ENCODE assay signal across 13 mouse cellular contexts in the genomic region with DNA sequence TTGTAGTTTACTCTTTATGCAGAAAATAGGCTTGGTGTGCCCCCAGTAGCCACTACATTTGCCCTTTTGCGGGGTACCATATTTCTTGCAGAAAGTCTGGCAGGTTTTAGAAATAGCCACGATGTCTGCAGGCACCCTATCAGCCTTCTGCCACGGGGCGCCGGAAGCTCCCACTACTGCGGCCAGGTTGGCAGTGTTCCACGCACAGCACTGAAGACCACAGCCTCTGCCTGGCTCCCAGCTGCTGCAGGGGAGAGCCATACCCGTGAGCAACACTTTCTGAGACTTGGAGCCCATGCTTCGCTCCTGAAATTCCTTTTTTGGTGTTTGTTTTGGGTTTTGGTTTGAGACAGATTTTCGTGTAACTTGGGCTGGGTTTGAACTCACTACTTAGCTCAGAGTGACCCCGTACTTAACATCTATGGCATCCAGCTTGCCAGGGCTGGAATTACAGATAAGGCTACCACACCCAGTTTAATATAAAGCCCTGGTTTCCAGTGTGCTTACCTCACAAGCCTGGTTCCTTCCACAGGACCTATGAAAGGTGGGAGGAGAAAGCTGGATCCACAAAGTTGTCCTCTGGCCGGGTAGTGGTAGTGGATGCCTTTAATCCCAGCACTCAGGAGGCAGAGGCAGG. TPM values are rescaled to one million over a fixed set of nuclear protein-coding genes. Genes with fewer than 3 reads are reported as not detected.
A peak's percentile ranks its signal among the peaks of the same experiment; 100 is the strongest.
DNase-seq lines count a peak whose midpoint lies in the region; ATAC-seq and TF ChIP-seq lines count a peak whose summit lies in the region.
"Had no signal": no experiment of that assay in that cellular context is flagged by ENCODE, and none has a peak within 500 bp of the region (broad histone marks: within the 10 kb centered on the region; RNA-seq: fewer than 3 reads in every experiment).

No protein-coding gene starts in this region.

- TF ChIP-seq POLR2A in MEL (IDR thresholded peaks at IDR 0.05; ENCODE audit: control insufficient read depth in 1 of 2, insufficient read depth in 1 of 2, low read depth in 1 of 2, low read length in 2 of 2, poor library complexity in 1 of 2), result no peak

- H3K9me3 ChIP-seq in MEL (replicated peaks; ENCODE audit: insufficient read depth, low read length), result no peaks in the 10 kb centered on the region
- H3K9me3 ChIP-seq in hindbrain, embryonic 13.5 days, result no peaks in the 10 kb centered on the region
- H3K9me3 ChIP-seq: forebrain, embryonic 15.5 days; limb, embryonic 12.5 days; midbrain, embryonic 10.5 days had no signal

- peaks cover 14 to 43% of the 10 kb centered on the region in 2 experiments for H3K4me1 ChIP-seq in MEL (ENCODE audit: control insufficient read depth in 1 of 2, insufficient read depth in 2 of 2, low read length in 2 of 2)
- peaks cover 3% of the 10 kb centered on the region; the same call in 1 of the 2 replicates for H3K4me1 ChIP-seq in hindbrain, embryonic 13.5 days (replicated peaks)
- H3K4me1 ChIP-seq: forebrain, embryonic 15.5 days had no signal

- H3K4me3 ChIP-seq in MEL (ENCODE audit: control insufficient read depth in 1 of 2, insufficient read depth in 1 of 2, low read depth in 2 of 2, low read length in 2 of 2) (peak overlapping the region; percentile 8 to 28; a peak in 2 of 4 replicates), macrophage (ENCODE audit: inconsistent target) (no peak overlapping the region)
- no peak overlapping the region for H3K4me3 ChIP-seq in hindbrain, embryonic 13.5 days
- H3K4me3 ChIP-seq: forebrain, embryonic 15.5 days; limb, embryonic 12.5 days; midbrain, embryonic 10.5 days had no signal

- DNase-seq in kidney, postnatal 4 days, result peak; percentile 24 to 43
- no peak for DNase-seq in kidney, postnatal 14 days
- DNase-seq in 3134 (ENCODE audit: extremely low read depth, insufficient read length, low spot score) (peak; percentile 21), MEL (ENCODE audit: low read depth, low spot score) (peak; percentile 74)
- no peak for DNase-seq in neural tube, embryonic 10.5 days (ENCODE audit: extremely low spot score, low spot score)
- no peak for DNase-seq in gastrocnemius, postnatal 25 days
- DNase-seq: heart, postnatal 36 days; retina, postnatal 1 day had no signal

- peak overlapping the region; percentile 38 for H3K9ac ChIP-seq in MEL (ENCODE audit: control insufficient read depth, low read depth, low read length, poor library complexity, severe bottlenecking)
- no peak overlapping the region for H3K9ac ChIP-seq in hindbrain, embryonic 13.5 days
- H3K9ac ChIP-seq: forebrain, embryonic 15.5 days; limb, embryonic 12.5 days had no signal

- TF ChIP-seq RAD21 in MEL (IDR thresholded peaks at IDR 0.05; ENCODE audit: low read depth, low read length), result no peak

- H3K36me3 ChIP-seq in MEL (ENCODE audit: control insufficient read depth in 1 of 2, insufficient read depth in 2 of 2, low read length in 2 of 2), result peaks cover 0 to 36% of the 10 kb centered on the region in 2 experiments; a peak in 2 of 4 replicates
- H3K36me3 ChIP-seq in macrophage (ENCODE audit: inconsistent target), result no peaks in the 10 kb centered on the region
- H3K36me3 ChIP-seq in hindbrain, embryonic 13.5 days, result no peaks in the 10 kb centered on the region
- H3K36me3 ChIP-seq: forebrain, embryonic 15.5 days; limb, embryonic 12.5 days; midbrain, embryonic 10.5 days had no signal

- no peaks in the 10 kb centered on the region for H3K27me3 ChIP-seq in MEL (ENCODE audit: control insufficient read depth in 1 of 2, insufficient read depth in 2 of 2, low read length in 2 of 2)
- H3K27me3 ChIP-seq in hindbrain, embryonic 13.5 days, result no peaks in the 10 kb centered on the region
- H3K27me3 ChIP-seq: forebrain, embryonic 15.5 days; limb, embryonic 12.5 days had no signal

- TF ChIP-seq EP300 in MEL (IDR thresholded peaks at IDR 0.05; ENCODE audit: low read depth in 1 of 2, low read length in 2 of 2), result peak in 1 of 2 experiments; percentile 43; a peak in 1 of 4 replicates

- no peak for TF ChIP-seq CTCF in MEL (IDR thresholded peaks at IDR 0.05 in 2 of 3, conservative IDR thresholded peaks at IDR 0.05 in 1 of 3; ENCODE audit: control insufficient read depth in 1 of 3, insufficient read depth in 1 of 3, low read depth in 2 of 3, low read length in 3 of 3, poor library complexity in 1 of 3, severe bottlenecking in 1 of 3)

- H3K79me2 ChIP-seq in MEL (ENCODE audit: control insufficient read depth, insufficient read depth, low read length, poor library complexity), result no peaks in the 10 kb centered on the region; the same call in 1 of the 2 replicates
- H3K79me2 ChIP-seq in macrophage (ENCODE audit: inconsistent target), result no peaks in the 10 kb centered on the region

- H3K27ac ChIP-seq in MEL (ENCODE audit: control insufficient read depth, low read depth, low read length) (peak overlapping the region; percentile 65), macrophage (peak overlapping the region; percentile 39; the same call in 1 of the 2 replicates)
- no peak overlapping the region for H3K27ac ChIP-seq in hindbrain, embryonic 13.5 days
- H3K27ac ChIP-seq: forebrain, embryonic 15.5 days; limb, embryonic 12.5 days; midbrain, embryonic 10.5 days had no signal

- 31% methylated on average over 12 of the region's 12 CpGs for WGBS in macrophage (ENCODE audit: missing documents)
- 76% methylated on average over 12 of the region's 12 CpGs for whole genome bisulfite sequencing in hindbrain, embryonic 13.5 days

- no peak for ATAC-seq in hindbrain, embryonic 13.5 days (ENCODE audit: low FRiP score)
- ATAC-seq: forebrain, embryonic 15.5 days had no signal

- no peak overlapping the region for H3K4me2 ChIP-seq in hindbrain, embryonic 13.5 days
- H3K4me2 ChIP-seq: forebrain, embryonic 15.5 days; limb, embryonic 12.5 days had no signal

TF ChIP-seq in MEL, 35 proteins besides CTCF, POLR2A, EP300 and RAD21:
- no peak for TF ChIP-seq KAT2A (conservative IDR thresholded peaks at IDR 0.05; ENCODE audit: low read depth, low read length)
- peak; percentile 16; the same call in 1 of the 2 replicates for TF ChIP-seq MYC (IDR thresholded peaks at IDR 0.05; ENCODE audit: low read depth, low read length)
- TF ChIP-seq JUND (IDR thresholded peaks at IDR 0.05; ENCODE audit: low read depth, low read length), result no peak
- peak; percentile 65 for TF ChIP-seq ETS1 (IDR thresholded peaks at IDR 0.05; ENCODE audit: low read depth, low read length)
- TF ChIP-seq SMC3 (IDR thresholded peaks at IDR 0.05; ENCODE audit: low read depth, low read length), result 0 out of 2 replicates have a peak, but pooled peaks have one; percentile 3
- peak; percentile 41; the same call in 1 of the 2 replicates for TF ChIP-seq MAX (IDR thresholded peaks at IDR 0.05; ENCODE audit: low read length)
- TF ChIP-seq POLR2AphosphoS5 (IDR thresholded peaks at IDR 0.05; ENCODE audit: borderline replicate concordance, low read depth, low read length), result no peak
- TF ChIP-seq SIN3A (IDR thresholded peaks at IDR 0.05; ENCODE audit: low read length), result 0 out of 2 replicates have a peak, but pooled peaks have one; percentile 43
- TF ChIP-seq TAL1 (IDR thresholded peaks at IDR 0.05; ENCODE audit: low read length), result peak; percentile 68
- TF ChIP-seq USF1 (IDR thresholded peaks at IDR 0.05; ENCODE audit: low read depth, low read length), result no peak
- peak; percentile 46 for TF ChIP-seq ZNF384 (IDR thresholded peaks at IDR 0.05; ENCODE audit: low read depth, low read length)
- no peak for TF ChIP-seq ZMIZ1 (IDR thresholded peaks at IDR 0.05; ENCODE audit: low read depth, low read length)
- TF ChIP-seq TCF12 (IDR thresholded peaks at IDR 0.05; ENCODE audit: low read depth, low read length), result no peak
- no peak for TF ChIP-seq MAFK (IDR thresholded peaks at IDR 0.05; ENCODE audit: borderline replicate concordance, low read depth, low read length)
- no peak for TF ChIP-seq ZC3H11A (IDR thresholded peaks at IDR 0.05; ENCODE audit: low read depth, low read length)
- no peak for TF ChIP-seq MYB (IDR thresholded peaks at IDR 0.05; ENCODE audit: low read depth, low read length)
- TF ChIP-seq E2F4 (IDR thresholded peaks at IDR 0.05; ENCODE audit: borderline replicate concordance, low read depth, low read length), result no peak
- no peak for TF ChIP-seq HCFC1 (IDR thresholded peaks at IDR 0.05; ENCODE audit: low read depth, low read length)
TF ChIP-seq in MEL: peak in this region for 7.

RNA-seq across cellular contexts. Expression of a gene that starts 40.9 kb away (rescaled TPM):
- 5.7 and 6.7 TPM in 2 replicates for total RNA-seq in MEL (2012; rRNA removed)
- 10 to 100 TPM; 10.3 to 19.8 TPM for polyA plus RNA-seq in MEL (2012; ENCODE audit: insufficient read depth in 1 of 2, insufficient read length in 2 of 2, low read depth in 1 of 2, low replicate concordance in 2 of 2, missing spikeins in 1 of 2)
- total RNA-seq in macrophage (2018; cell fraction: chromatin; rRNA removed), result 100 to 1,000 TPM in 23 of 26 experiments, 10 to 100 TPM in 3; 62.1 to 293 (median 204) TPM
- total RNA-seq in macrophage (2018; cell fraction: cytosol; rRNA removed), result 100 to 1,000 TPM in 3 of 26 experiments, 10 to 100 TPM in 23; 52.7 to 107 (median 91.0) TPM
- 100 to 1,000 TPM in 21 of 26 experiments, 10 to 100 TPM in 5; 76.5 to 218 (median 154) TPM for total RNA-seq in macrophage (2018; cell fraction: nucleus; rRNA removed)
- polyA plus RNA-seq in macrophage (2018), result 48.3 to 71.1 TPM (median 65.0 TPM) in 3 replicates
- 12.0 and 13.1 TPM in 2 replicates for polyA plus RNA-seq in hindbrain, embryonic 13.5 days (2015; fragmentation: Nextera tagmentation; extraction: Ambion mirVana)
- 10 to 100 TPM; 11.3 to 13.5 TPM for total RNA-seq in gastrocnemius, postnatal 25 days (2021)

RNA-seq across cellular contexts. Expression of a gene that starts 52.7 kb away (rescaled TPM):
- 30.3 and 37.3 TPM in 2 replicates for total RNA-seq in MEL (2012; rRNA removed)
- 10 to 100 TPM; 41.6 to 89.2 TPM for polyA plus RNA-seq in MEL (2012; ENCODE audit: insufficient read depth in 1 of 2, insufficient read length in 2 of 2, low read depth in 1 of 2, low replicate concordance in 2 of 2, missing spikeins in 1 of 2)
- total RNA-seq in macrophage (2018; cell fraction: chromatin; rRNA removed), result 100 to 1,000 TPM; 113 to 715 (median 441) TPM
- total RNA-seq in macrophage (2018; cell fraction: cytosol; rRNA removed), result 100 to 1,000 TPM in 8 of 26 experiments, 10 to 100 TPM in 18; 32.1 to 112 (median 96.4) TPM
- 100 to 1,000 TPM in 22 of 26 experiments, 10 to 100 TPM in 4; 57.9 to 347 (median 193) TPM for total RNA-seq in macrophage (2018; cell fraction: nucleus; rRNA removed)
- polyA plus RNA-seq in macrophage (2018), result 52.3 to 95.5 TPM (median 75.2 TPM) in 3 replicates
- polyA plus RNA-seq in hindbrain, embryonic 13.5 days (2015; fragmentation: Nextera tagmentation; extraction: Ambion mirVana), result 82.2 and 86.6 TPM in 2 replicates
- total RNA-seq in gastrocnemius, postnatal 25 days (2021), result 10 to 100 TPM; 17.1 to 18.4 TPM

Comparison
In these comparisons a context has a peak if more than half of its experiments do, and no peak if none do; other contexts are left out.
1. DNase-seq: peak in kidney, postnatal 4 days (2 of 2), 3134 (single experiment) and MEL (single experiment); none in kidney, postnatal 14 days (single experiment), neural tube, embryonic 10.5 days (single experiment) and gastrocnemius, postnatal 25 days (single experiment).
2. H3K4me3 ChIP-seq: peak in MEL (2 of 2); none in macrophage (single experiment) and hindbrain, embryonic 13.5 days (single experiment).